Mouse (Mus musculus) heart, adult 2 months (tissue): ENCODE measurements around the gene Ttc7.

Source experiments
- CTCF ChIP-seq: fragments of 200-600 bp; IDR thresholded peaks from 2 replicates; pipeline ENCODE4 v1.8.1; 2022; ENCODE audit warnings: antibody characterized with exemption, mild to moderate bottlenecking, moderate library complexity
- POLR2A ChIP-seq: fragments of 200-500 bp; IDR thresholded peaks from 2 replicates; pipeline ENCODE4 v1.6.1; 2011; ENCODE audit warnings: mild to moderate bottlenecking, low read depth, low read length, control low read depth; ENCODE audit not compliant: insufficient read depth

- TF ChIP-seq POLR2A (no peak), CTCF (no peak)
Observed at GRCm38 (mm10) chr17:87348353-87348752, 65.7 kb downstream of the Ttc7 start.
